Mouse (Mus musculus): Measurements from ENCODE around the gene Cyp2a5. TPM values are rescaled to one million over a fixed set of nuclear protein-coding genes. Genes with fewer than 3 reads are reported as not detected.
"Not testable (repeated sequence)": the region's sequence is repeated elsewhere in the genome, so short reads cannot be mapped to it uniquely, and the experiment has no call there.

Cyp2a5 gene
- polyA plus RNA-seq (2012; rRNA removed), result not detected in 2 replicates

DNA sequence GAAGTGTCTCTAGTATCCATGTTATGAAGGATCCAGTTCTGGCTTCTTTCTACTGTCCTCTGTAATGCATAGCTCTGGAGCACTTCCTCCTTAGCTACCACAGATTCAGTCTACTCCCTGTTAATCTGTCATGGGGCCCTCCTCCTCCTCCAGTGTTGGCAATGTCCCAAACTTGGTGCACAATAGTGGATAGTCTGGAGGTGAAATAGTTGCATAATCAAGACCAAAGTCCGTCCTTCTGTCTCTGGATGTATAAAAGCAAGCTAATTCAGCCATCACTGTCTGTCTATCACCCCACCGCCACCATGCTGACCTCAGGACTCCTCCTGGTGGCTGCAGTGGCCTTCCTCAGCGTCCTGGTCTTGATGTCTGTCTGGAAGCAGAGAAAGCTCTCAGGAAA lies at the start of gene Cyp2a5:
Gene Cyp2a5, plus strand, starts transcription at position 247 of the 400 bp plus-strand sequence.
- not testable (repeated sequence) for H3K36me3 ChIP-seq (ENCODE audit: control insufficient read depth, insufficient read depth, low read length); H3K4me1 ChIP-seq (ENCODE audit: control insufficient read depth, insufficient read depth, insufficient read length, low read length); H3K27me3 ChIP-seq (ENCODE audit: control insufficient read depth, insufficient read depth, low read length); H3K27ac ChIP-seq (ENCODE audit: insufficient read depth, low read depth, low read length); H3K4me3 ChIP-seq (ENCODE audit: low read depth, low read length)
- WGBS, result 44% methylated on average over 3 of the region's 3 CpGs

DNA sequence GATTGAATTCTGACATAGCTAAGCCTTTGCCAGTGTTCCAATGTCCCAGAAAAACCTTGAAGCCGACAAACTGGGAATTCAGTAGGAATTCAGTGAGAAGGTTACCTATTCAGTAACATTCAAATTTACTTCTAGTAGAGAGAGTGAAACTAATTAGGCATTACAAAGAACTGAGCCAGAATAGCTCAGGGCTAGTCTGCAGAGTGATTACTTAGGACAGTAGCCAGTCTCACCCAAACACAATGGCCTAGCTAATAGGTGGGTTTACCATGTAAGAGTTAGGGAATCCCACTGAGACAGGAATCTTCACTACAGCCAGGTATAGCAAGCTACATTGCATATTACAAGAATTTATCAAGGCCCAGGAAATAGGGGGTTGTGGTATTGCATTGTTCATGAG lies 49.1 kb upstream of the Cyp2a5 start:
- H3K36me3 ChIP-seq (ENCODE audit: control insufficient read depth, insufficient read depth, low read length); H3K27me3 ChIP-seq (ENCODE audit: control insufficient read depth, insufficient read depth, low read length); H3K4me3 ChIP-seq (ENCODE audit: low read depth, low read length); H3K27ac ChIP-seq (ENCODE audit: insufficient read depth, low read depth, low read length): not testable (repeated sequence)
- H3K4me1 ChIP-seq (ENCODE audit: control insufficient read depth, insufficient read depth, insufficient read length, low read length), result peaks cover 12% of the 10 kb centered on the region; the same call in 1 of the 2 replicates
- WGBS, result 73% methylated on average over 1 of the region's 1 CpGs

DNA sequence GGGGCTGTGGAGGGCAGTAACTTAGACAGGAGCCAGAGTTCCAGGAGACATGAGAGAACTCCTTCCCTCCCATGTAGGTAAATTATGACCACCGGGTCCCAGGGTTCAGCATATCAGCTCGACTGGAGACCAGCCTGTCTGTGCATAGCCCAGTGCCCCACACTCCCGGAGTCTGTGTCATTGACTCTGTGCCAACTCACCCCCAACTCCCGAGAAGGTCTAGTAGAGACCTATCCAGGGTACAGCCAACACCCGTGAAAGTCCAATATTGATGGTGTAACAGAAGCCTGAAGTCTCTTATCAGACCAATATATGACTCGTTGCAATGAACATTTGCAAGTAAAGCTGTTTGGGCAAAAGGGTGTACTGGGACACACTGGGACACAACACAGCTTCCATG lies 45.1 kb upstream of the Cyp2a5 start:
- H3K27ac ChIP-seq (ENCODE audit: insufficient read depth, low read depth, low read length), result no peak overlapping the region
- WGBS, result 42% methylated on average over 6 of the region's 6 CpGs
- no peak overlapping the region for H3K4me3 ChIP-seq (ENCODE audit: low read depth, low read length)
- TF ChIP-seq POLR2A (IDR thresholded peaks at IDR 0.05; ENCODE audit: low read depth, low read length) (no peak), CTCF (IDR thresholded peaks at IDR 0.05; ENCODE audit: extremely low read depth, insufficient read length, insufficient replicate concordance, low read depth, low read length) (no peak)
- no peaks in the 10 kb centered on the region for H3K36me3 ChIP-seq (ENCODE audit: control insufficient read depth, insufficient read depth, low read length)
- no peaks in the 10 kb centered on the region for H3K27me3 ChIP-seq (ENCODE audit: control insufficient read depth, insufficient read depth, low read length)
- no peaks in the 10 kb centered on the region for H3K4me1 ChIP-seq (ENCODE audit: control insufficient read depth, insufficient read depth, insufficient read length, low read length)

DNA sequence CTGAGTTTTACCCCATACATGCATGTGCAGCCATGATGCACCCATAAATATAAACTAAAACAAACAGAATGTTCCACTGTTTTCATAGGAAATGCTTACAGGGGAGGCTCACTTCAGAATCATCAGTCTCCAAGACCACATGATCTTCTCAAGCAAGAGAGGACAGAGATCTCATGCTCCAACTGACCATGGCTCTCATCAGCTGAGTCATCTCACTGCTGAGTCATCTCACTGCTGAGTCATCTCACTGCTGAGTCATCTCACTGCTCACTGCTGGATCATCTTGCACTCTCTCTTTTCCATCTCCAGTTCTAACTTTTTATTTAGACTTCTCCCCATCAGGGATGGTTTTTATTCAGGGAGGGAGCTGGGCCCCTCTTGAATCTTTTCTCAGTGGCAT lies 35.0 kb upstream of the Cyp2a5 start:
- H3K4me3 ChIP-seq (ENCODE audit: low read depth, low read length), result no peak overlapping the region
- no peaks in the 10 kb centered on the region for H3K4me1 ChIP-seq (ENCODE audit: control insufficient read depth, insufficient read depth, insufficient read length, low read length)
- no peaks in the 10 kb centered on the region for H3K36me3 ChIP-seq (ENCODE audit: control insufficient read depth, insufficient read depth, low read length)
- no peak for TF ChIP-seq POLR2A (IDR thresholded peaks at IDR 0.05; ENCODE audit: low read depth, low read length)
- no peak for TF ChIP-seq CTCF (IDR thresholded peaks at IDR 0.05; ENCODE audit: extremely low read depth, insufficient read length, insufficient replicate concordance, low read depth, low read length)
- no peak overlapping the region for H3K27ac ChIP-seq (ENCODE audit: insufficient read depth, low read depth, low read length)
- no peaks in the 10 kb centered on the region for H3K27me3 ChIP-seq (ENCODE audit: control insufficient read depth, insufficient read depth, low read length)

DNA sequence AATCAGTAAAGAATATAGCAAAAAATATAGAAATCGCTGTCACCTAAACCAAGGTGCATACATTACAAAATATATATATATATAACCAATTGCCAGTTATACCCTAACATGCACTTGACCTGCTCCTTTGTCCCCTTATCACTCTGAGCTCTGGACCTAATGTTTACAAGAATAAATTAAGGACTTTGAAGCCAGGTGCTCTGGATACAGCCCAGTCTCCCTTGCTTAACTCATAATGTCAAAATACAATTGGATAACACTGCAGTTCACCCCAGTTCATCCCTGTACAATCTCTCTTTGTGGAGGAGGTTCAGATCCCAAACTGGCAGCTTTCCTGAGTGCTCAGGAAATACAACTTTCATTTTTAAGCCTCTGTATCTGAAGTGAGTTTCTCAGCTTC lies 34.1 kb upstream of the Cyp2a5 start:
- Histone ChIP-seq H3K4me3 (ENCODE audit: low read depth, low read length) (no peak overlapping the region), H3K4me1 (ENCODE audit: control insufficient read depth, insufficient read depth, insufficient read length, low read length) (no peaks in the 10 kb centered on the region), H3K27ac (ENCODE audit: insufficient read depth, low read depth, low read length) (no peak overlapping the region), H3K36me3 (ENCODE audit: control insufficient read depth, insufficient read depth, low read length) (no peaks in the 10 kb centered on the region), H3K27me3 (ENCODE audit: control insufficient read depth, insufficient read depth, low read length) (no peaks in the 10 kb centered on the region)
- 83% methylated on average over 1 of the region's 1 CpGs for WGBS
- TF ChIP-seq CTCF (IDR thresholded peaks at IDR 0.05; ENCODE audit: extremely low read depth, insufficient read length, insufficient replicate concordance, low read depth, low read length), result no peak
- TF ChIP-seq POLR2A (IDR thresholded peaks at IDR 0.05; ENCODE audit: low read depth, low read length), result no peak

DNA sequence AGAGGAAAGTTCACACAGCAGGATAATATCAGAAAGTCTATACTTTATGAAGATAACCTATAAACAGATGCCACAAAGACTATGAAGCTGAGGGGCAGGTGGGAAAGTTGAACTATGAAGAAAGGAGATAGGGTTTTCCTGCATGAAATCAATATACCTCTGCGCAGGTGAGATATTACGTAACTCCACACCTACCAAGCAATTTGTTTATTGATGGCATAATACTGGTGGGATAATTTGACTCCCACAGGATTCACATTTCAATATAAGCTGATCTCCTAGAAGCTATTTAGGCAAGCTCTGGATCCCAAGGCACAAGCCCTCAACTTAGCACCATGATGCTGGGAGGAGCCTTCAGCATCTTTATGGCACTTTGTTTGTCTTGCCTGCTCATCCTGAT lies 26.5 kb upstream of the Cyp2a5 start, which contains the start of gene Cyp2g1:
Gene Cyp2g1, plus strand, starts transcription at position 301 of the 400 bp plus-strand sequence.
- Histone ChIP-seq H3K4me3 (ENCODE audit: low read depth, low read length) (no peak within 1 kb of the TSS), H3K36me3 (ENCODE audit: control insufficient read depth, insufficient read depth, low read length) (no peaks in the 10 kb centered on the region)
- WGBS, result 74% methylated on average over 2 of the region's 2 CpGs

DNA sequence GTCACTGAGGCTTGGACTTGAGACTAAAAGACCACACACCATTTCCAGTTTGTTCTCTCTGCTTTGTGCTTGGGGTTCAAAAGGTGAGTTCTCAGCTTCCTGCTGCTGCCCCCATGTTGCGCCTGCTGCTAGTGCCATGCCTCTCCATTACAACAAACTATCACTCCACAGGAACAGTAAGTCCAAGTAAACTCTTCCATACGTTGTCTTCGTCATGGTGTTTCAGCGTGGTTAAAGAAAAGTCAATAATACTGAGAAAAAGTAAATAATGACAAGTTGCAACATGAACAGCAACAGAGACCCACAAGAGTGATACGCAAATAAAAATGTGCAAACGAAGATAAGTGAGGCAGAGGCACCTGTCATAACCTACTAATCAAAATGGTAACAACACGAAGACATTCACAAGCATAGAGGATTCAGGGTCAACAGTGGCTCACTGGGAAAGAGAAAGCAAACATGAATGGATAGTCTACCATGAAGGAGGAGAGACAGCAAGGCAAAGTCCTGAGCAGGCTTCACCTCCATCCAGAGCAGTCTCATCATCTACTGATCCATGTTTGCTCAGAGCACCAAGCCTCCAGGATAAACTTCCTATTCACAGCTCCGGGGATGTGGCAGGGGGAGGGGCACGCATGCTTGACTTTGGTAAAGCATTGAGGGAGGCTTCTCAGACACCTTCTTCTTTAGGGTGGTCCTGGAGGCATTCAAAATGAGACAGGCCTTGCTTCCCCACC lies 3.4 kb upstream of the Cyp2a5 start:
- not testable (repeated sequence) for H3K36me3 ChIP-seq (ENCODE audit: control insufficient read depth, insufficient read depth, low read length); H3K27ac ChIP-seq (ENCODE audit: insufficient read depth, low read depth, low read length); H3K4me1 ChIP-seq (ENCODE audit: control insufficient read depth, insufficient read depth, insufficient read length, low read length); H3K27me3 ChIP-seq (ENCODE audit: control insufficient read depth, insufficient read depth, low read length); H3K4me3 ChIP-seq (ENCODE audit: low read depth, low read length)
- WGBS, result 60% methylated on average over 9 of the region's 9 CpGs

More for the DNA sequence above, 26.5 kb upstream of the Cyp2a5 start, which contains the start of gene Cyp2g1:
- Histone ChIP-seq H3K27ac (ENCODE audit: insufficient read depth, low read depth, low read length) (no peak within 1 kb of the TSS), H3K27me3 (ENCODE audit: control insufficient read depth, insufficient read depth, low read length) (no peaks in the 10 kb centered on the region), H3K4me1 (ENCODE audit: control insufficient read depth, insufficient read depth, insufficient read length, low read length) (no peaks in the 10 kb centered on the region)
- TF ChIP-seq POLR2A (IDR thresholded peaks at IDR 0.05; ENCODE audit: low read depth, low read length), result no peak
- TF ChIP-seq CTCF (IDR thresholded peaks at IDR 0.05; ENCODE audit: extremely low read depth, insufficient read length, insufficient replicate concordance, low read depth, low read length), result no peak

DNA sequence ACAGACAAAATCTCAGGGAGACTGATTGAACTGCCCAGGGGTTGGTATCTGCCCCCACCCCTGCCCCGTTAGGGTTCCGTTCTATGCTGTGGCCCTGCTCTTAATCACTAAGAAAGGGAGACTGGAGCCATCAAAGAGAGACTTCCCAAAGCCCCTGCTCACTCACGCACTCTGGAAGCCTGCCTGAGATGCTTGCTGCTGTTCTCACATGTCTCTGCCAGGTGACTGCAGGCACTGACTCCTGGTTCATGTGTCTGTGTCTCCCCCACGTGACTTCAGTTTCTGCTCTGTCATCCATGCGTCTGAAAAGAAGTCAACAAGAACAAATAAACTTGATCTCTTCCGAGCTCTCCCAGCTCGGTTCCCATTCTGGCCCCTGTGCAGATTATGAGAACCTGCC lies 2.4 kb upstream of the Cyp2a5 start:
- not testable (repeated sequence) for H3K4me1 ChIP-seq (ENCODE audit: control insufficient read depth, insufficient read depth, insufficient read length, low read length); H3K36me3 ChIP-seq (ENCODE audit: control insufficient read depth, insufficient read depth, low read length); H3K4me3 ChIP-seq (ENCODE audit: low read depth, low read length); H3K27ac ChIP-seq (ENCODE audit: insufficient read depth, low read depth, low read length); H3K27me3 ChIP-seq (ENCODE audit: control insufficient read depth, insufficient read depth, low read length)
- 72% methylated on average over 7 of the region's 7 CpGs for WGBS

DNA sequence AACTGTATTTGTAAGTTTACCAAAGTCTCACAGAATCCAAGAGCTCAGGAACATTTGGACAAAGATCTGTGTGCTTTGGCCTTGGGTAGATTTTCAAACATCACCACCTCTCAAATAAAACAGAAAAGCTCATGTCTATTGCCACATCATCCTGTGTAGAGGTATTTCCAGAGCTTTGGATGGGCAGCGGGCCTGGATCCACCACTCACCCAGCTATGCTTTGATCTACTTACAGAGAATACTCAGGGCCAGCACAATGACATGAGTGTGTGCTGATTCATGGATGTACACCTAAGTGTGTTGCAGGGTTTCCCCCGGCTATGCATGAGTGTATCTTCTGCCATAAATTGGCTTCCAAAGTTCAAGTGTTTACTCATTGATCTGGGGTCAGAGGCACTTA lies 8.3 kb downstream of the Cyp2a5 start:
- not testable (repeated sequence) for H3K27ac ChIP-seq (ENCODE audit: insufficient read depth, low read depth, low read length); H3K4me3 ChIP-seq (ENCODE audit: low read depth, low read length); H3K27me3 ChIP-seq (ENCODE audit: control insufficient read depth, insufficient read depth, low read length); H3K4me1 ChIP-seq (ENCODE audit: control insufficient read depth, insufficient read depth, insufficient read length, low read length); H3K36me3 ChIP-seq (ENCODE audit: control insufficient read depth, insufficient read depth, low read length)
- 67% methylated on average over 2 of the region's 2 CpGs for WGBS

DNA sequence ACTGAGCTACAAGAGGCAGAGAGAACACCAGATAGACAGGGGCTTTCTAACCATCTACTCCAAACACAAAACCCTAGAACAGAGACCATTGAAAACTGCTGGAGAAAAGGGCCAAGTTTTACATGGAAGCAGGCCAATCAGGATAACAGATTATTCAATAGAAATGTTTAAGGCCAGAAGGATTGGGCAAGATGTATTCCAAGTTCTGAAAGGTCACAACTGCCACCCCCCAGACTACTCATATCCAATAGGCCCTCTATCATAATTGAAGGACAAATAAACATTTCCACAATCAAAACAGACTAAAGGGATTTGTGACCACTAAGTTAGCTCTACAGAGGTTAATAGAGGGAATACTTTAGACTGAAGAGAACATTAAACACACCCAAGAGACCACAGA lies 15.0 kb downstream of the Cyp2a5 start:
- H3K4me1 ChIP-seq (ENCODE audit: control insufficient read depth, insufficient read depth, insufficient read length, low read length); H3K27me3 ChIP-seq (ENCODE audit: control insufficient read depth, insufficient read depth, low read length); H3K36me3 ChIP-seq (ENCODE audit: control insufficient read depth, insufficient read depth, low read length); H3K27ac ChIP-seq (ENCODE audit: insufficient read depth, low read depth, low read length); H3K4me3 ChIP-seq (ENCODE audit: low read depth, low read length): not testable (repeated sequence)

DNA sequence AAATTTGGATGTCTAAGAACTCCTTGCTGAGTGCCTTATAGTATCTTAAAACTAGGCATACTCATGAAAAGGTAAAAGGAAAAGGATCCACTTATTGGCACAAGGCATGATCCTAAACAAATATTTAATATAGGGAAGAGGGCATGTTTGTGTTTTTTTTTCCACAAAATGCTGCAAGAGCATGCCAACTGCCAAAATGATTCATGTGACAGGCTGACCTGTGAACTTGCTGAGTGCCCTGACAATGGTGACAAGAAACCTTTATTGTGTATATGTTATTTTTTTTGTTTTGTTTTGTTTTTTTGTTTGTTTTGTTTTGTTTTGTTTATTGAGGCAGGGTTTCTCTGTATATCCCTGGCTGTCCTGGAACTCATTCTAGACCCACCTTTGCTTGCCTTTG lies 43.5 kb downstream of the Cyp2a5 start:
- not testable (repeated sequence) for H3K36me3 ChIP-seq (ENCODE audit: control insufficient read depth, insufficient read depth, low read length); H3K27me3 ChIP-seq (ENCODE audit: control insufficient read depth, insufficient read depth, low read length); H3K27ac ChIP-seq (ENCODE audit: insufficient read depth, low read depth, low read length); H3K4me1 ChIP-seq (ENCODE audit: control insufficient read depth, insufficient read depth, insufficient read length, low read length); H3K4me3 ChIP-seq (ENCODE audit: low read depth, low read length)

Measured in small intestine, adult 2 months (tissue).